Mouse (Mus musculus) brain, embryonic 18.5 days (tissue): ENCODE data around the gene Hnrnpdl.
A peak's percentile ranks its signal among the peaks of the same experiment; 100 is the strongest.

Experiments used
- DNase-seq: peaks from one replicate; pipeline ENCODE4 v3.0.0-alpha.2; 2012; ENCODE audit warnings: low read depth, low spot score

The Hnrnpdl gene

GRCm38 (mm10) chr5:100047143-100047640, 7.7 kb upstream of the Hnrnpdl start:
- no peak for DNase-seq

DNA sequence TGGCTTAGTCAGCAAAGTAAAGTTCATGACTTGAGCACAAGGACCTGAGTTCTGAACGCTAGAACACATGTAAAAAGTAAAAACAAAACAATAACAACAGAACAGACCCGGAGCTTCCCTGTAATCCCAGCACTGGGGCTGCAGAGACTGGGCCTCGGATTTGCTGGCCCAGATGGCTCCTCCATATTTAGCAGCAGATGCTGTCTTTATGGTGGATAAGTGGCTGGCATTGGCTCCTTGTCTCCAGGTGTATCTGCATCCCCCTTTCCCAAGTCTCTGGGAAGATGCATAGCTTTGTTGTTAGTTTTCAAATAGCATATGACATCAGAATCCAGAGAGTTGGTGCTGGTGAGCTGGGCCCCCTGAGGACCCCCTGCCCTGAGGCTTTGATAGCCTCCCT, 6.6 kb upstream of the Hnrnpdl start:
- no peak for DNase-seq

DNA sequence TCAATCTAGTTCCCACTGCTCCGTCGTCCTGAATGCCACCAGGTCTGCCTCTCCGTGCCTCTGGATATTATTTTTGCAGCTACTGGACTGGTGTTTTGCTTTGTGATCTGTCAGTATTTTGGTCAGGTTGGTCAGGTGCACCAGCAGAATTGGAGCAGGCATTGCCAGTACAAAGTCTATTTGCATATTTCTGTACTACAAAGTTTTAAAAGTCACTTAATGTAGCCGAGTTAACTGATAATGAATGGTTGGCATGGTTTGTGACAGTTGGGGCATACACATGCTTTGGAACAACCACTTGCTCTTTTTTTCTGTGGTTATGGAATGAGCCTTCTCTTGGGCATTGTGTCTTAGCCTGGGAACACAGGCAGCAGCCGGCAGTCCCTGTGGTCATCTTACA, 5.2 kb upstream of the Hnrnpdl start:
- DNase-seq: no peak

- no peak for DNase-seq
These were observed 4.6 kb upstream of the Hnrnpdl start for GRCm38 (mm10) chr5:100044030-100044429.

DNA sequence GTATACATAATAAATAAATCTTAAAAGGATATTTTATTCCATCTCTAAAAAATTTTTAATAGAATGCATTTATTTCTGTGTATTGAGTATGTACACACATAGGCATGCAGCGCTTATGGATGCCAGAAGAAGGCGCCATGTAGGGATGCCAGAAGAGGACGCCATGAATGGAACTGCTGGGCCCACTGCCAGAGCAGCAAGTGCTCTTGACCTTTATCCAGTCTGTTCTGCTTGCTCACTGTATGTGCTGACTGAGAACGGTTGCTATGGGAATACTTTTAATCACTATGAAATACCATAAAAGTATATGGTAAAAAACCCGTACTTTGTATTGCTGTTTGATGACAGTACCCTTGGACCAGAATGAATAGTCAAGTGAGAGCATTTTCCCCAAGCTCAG, 3.9 kb upstream of the Hnrnpdl start:
- no peak for DNase-seq

DNA sequence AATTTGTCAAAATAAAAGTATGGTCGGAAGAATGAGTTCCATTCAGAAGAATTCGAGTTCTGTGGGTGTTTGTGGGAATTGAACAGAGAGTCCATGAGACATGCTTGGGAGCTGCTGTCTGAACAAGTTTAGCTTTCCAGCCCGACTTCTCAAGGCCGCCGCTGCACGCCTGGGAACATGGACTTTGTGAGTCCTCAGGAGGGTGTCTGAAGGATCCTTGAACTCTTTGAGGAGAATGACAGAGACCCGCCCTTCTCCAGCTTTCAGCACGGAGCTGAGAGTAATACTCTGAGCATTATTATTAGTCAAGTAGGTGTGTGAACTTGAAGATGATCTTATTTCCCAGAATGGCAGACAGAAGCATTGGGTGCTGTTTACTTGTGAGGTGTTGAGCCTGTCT, 3.0 kb upstream of the Hnrnpdl start:
- DNase-seq: no peak

- DNase-seq: no peak
These were observed 1.8 kb upstream of the Hnrnpdl start for GRCm38 (mm10) chr5:100041272-100041671.

GRCm38 (mm10) chr5:100040281-100040784, 869 bp upstream of the Hnrnpdl start:
- no peak for DNase-seq

DNA sequence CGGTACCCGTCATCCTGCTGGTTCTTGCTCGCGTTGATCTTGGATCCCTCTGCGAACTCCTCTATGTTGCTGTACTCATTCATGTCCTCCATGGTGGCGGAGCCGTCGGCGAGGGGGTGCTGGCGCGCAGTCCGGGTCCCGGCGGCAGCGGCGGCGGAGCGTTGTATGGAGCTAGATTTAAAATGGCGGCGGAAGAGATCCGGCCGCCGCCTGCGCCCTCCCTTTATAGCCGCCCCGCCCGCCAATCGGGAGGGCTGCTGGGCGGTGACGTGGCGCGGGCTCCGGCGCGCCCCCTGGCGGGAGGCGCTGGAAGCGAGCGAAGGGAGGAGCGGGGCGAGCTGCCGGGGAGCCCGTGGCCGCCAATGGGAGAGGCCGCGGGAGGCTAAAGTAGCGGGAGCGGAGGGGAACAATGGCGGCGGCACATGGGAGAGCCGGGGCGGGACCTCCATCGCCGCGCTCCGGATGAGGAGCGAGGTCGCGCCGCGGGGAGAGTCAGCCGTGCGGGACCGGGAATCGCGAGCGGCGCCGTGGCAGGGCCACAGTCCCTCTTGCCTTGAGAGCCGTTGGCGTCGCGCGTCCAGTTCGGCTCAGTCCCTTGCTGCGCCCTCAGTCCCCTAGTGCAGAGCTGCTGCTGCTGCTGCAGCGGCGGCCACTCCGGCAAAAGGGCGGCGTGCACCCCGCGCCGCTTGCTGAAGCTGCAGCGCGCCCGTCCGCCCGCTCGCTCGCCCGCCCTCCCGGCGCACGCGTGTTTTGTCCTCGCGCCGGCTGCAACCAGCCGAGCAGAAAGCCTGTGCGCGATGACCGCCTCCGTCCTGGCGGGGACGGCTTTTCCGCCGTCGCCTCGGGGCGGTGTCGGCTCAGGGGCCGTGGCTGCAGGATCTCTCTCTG, 506 bp downstream of the Hnrnpdl start:
- peak; percentile 85 for DNase-seq

DNA sequence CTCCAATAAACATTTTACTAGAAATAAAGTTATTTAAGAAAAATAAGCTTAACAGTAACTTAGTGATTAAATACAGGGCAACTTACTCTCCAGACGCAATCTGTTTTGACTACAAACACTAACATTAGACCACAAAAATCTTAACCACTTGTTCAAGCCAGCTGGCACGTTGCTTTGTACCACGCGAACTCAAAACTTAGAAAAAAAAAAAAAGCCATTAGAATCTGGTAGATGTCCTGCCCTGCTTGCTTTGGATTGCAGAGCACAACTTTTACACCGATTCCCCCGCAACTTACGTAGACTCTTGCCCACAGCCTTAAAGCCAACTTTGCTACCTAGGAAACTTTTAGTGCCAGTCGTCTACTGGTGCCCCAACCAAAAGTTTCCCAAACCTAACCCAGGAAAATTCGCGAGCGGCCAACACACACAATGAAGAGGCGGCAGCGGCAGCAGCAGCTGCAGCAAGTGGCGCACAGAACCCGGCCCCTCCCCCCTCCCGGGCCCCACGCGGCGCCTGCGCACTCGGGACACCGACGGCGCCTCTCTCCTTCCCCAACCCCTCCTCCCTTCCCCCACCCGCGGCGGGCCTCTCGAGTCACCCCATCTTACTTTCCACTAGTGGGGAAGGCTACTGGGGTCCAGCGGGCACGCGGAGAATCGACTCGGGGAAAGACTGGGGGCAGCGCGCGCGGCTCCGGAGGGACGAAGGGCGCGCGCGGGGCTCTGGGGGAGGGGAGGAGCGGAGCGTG, 1.3 kb downstream of the Hnrnpdl start:
- DNase-seq: peak; percentile 73

DNA sequence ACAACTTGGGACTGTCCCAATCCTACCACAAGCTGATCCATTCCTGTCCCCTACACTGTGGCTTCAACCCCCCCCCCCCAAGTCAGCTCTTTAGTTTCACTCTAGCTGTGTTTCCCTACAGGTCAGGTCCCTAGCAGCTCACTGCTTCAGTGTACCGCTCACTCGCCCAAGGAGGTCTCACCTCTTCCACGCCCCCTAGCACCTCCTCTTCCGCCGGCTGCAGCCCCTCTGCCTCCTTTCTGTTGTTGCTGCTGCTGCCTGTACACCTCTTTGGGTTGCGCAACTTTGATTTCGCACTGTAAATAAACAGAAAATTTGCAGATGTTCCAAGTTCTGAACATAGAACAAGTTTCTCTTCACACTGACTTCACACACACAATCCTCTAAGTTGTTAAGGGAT, 2.8 kb downstream of the Hnrnpdl start:
- DNase-seq: no peak

DNA sequence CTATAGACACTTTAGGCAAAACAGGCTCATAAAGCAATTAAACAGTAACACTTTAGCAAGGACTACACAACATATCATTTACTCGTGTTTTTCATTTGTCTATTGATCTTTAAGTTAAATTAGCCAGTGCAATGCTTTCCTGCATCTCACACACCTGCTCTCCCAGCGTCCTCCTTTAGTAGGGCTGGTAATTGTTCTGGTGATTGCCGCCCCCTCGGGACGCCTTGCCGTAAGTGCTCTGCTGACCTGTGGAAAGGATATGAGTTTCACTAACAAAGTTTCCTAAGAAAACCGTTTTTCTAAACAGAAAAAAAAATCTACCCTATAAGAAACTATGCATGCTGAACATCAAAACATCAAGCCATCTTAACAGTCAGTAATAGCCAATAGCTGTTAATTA, 3.5 kb downstream of the Hnrnpdl start:
- no peak for DNase-seq

GRCm38 (mm10) chr5:100032646-100033045, 6.8 kb downstream of the Hnrnpdl start:
- no peak for DNase-seq

DNA sequence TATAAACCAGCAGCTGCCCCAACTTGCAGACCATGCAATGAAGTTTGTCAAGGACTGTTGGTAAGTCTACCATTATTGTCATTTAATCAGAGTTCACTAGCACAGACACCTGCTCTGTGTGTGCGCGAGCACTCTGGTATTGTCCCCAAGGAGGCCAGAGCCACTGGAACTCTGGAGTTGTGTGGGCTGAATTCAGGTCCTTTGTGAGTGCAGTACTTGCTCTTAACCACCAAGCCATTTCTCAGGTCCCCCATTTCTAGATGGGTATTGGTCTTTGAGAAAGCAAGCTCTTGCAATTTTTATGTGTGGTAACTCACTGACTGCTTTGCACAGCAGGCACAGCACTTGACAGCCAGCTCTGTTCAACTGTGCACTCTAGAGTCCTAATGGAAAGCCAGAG, 7.4 kb downstream of the Hnrnpdl start:
- no peak for DNase-seq

GRCm38 (mm10) chr5:100030069-100030468, 9.4 kb downstream of the Hnrnpdl start:
- DNase-seq: no peak

DNA sequence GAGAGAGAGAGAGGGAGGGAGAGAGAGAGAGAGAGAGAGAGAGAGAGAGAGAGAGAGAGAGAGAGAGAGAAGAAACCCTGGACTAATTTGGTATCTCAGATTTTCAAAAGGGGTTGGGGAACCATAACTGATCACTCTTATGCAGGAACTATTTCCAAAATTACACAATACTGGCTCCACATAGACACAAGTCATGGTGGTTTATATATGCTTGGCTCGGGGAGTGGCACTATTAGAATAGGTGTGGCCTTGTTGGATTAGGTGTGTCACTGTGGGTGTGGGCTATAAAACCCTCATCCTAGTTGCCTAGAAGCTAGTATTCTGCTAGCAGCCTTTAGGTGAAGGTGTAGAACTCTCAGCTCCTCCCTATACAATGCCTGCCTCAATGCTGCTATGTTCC, 14.6 kb downstream of the Hnrnpdl start:
- no peak for DNase-seq

DNA sequence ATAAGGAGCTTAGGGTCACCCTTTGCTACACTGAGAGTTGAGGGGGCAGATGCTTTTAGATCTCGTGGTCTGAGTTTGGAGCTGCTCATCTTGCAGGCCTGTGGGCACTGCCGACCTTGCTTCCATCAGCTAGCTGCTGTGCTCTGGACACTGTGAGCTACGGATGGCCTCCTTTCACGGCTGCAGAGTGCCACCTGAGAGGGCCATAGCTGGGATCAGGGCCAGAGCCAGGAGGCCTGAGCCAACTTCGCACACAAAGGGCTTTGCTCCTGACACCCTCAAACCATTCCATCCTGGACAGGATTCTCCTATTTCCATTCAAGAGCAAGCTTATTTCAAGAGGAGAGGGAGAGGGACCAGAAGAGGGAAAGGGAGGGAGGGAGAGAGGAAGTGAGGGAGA, 15.1 kb downstream of the Hnrnpdl start:
- no peak for DNase-seq

GRCm38 (mm10) chr5:100020089-100020488, 19.4 kb downstream of the Hnrnpdl start:
- no peak for DNase-seq

DNA sequence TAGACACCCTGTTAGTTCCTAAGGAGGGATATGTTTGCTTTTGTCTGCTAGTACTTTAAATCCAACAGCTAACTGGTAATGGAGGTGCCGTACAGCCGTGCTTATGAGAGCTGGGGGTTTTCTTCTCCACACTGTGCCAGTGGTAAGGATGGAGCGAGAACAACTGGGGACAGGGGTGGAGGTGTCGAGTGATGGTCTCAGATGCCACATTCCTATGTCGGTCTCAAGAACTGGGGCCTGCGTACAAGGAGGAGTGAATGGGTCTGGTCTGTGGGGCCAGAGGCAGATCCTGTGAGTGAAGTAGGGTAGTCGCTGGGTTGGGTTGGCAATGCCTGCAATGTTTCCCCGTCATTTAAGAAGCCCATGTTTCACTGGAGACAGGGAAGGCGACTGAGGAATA, 26.9 kb downstream of the Hnrnpdl start:
- DNase-seq: no peak

DNA sequence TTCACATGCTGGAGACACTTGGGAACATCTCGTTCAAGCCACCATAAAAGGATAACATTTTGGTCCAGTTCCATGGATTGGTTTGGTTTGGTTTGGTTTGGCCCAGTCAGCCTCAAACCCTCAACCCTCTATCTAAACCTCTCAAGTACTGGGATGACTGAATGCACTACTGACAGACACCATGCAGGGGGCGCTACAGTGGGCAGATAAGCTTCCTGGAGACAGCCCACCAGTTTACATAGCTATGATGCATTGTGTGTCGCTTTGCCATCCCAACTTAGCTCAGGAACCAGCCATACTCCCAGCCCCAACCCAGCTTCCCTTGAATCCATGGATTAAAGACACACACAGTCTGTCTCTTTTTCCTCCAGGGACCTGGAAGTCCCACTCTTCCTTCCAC, 31.0 kb downstream of the Hnrnpdl start:
- DNase-seq: no peak

DNA sequence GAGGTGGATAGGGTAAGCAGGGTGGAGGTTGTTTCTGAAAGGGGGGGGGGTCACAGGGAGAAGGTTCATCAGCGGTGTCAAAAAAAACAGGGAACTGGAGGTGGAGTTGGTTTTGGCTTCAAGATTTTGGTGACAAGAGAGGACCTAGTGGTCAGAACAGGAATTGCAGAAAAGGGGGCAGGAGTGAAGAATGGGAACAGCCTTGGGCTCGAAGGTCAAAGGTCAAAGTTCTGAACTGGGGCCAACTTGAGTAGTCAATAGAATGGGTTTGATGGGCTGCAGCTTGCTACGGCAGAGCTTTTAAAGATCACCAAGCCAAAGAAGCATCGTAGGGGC, 32.5 kb downstream of the Hnrnpdl start:
- DNase-seq: no peak

DNA sequence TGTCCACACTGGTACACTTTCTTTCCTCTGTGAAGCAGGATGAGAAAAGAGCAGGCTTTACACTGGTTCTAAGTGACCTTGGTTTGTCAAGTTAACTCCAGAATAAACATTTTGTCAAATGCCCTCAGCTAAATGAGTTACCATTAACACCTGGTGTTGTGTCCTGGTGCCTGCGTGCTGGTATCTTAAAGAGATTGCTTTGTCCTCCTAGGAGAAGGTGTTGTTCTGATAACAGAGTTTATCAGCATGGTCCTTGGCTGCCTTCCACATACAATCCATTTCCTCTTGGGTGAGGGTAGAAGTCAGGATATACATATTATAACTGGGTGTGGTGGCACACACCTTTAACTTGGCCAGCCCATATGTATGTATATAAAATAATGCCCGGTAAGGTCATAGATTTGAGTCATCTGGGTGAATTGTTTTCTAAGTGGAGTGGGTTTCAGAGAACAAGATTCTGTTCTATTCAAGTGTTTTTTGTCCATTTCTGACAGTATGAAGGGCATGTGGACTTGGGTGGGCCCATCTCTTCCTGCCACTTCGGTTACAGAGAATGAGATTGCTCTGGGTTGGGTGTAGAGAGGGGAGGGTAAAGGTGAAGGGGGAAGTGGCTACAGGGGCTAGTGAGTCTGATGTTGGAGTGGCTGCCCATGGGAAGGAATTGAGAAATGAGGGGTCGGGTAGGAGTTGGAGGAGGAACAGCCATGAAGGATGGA, 33.0 kb downstream of the Hnrnpdl start:
- DNase-seq: no peak
